Mouse (Mus musculus) lung, adult 18-20 months (tissue): ENCODE data around the gene H60b.
A peak's percentile ranks its signal among the peaks of the same experiment; 100 is the strongest.
"Not testable (repeated sequence)": the region's sequence is repeated elsewhere in the genome, so short reads cannot be mapped to it uniquely, and the experiment has no call there.

ENCODE experiments used
- DNase-seq, 2 experiments: peaks; one replicate each; pipeline ENCODE4 v3.0.0; 2022; ENCODE audit warnings: mixed read lengths in 2 of 2

The H60b gene

DNA sequence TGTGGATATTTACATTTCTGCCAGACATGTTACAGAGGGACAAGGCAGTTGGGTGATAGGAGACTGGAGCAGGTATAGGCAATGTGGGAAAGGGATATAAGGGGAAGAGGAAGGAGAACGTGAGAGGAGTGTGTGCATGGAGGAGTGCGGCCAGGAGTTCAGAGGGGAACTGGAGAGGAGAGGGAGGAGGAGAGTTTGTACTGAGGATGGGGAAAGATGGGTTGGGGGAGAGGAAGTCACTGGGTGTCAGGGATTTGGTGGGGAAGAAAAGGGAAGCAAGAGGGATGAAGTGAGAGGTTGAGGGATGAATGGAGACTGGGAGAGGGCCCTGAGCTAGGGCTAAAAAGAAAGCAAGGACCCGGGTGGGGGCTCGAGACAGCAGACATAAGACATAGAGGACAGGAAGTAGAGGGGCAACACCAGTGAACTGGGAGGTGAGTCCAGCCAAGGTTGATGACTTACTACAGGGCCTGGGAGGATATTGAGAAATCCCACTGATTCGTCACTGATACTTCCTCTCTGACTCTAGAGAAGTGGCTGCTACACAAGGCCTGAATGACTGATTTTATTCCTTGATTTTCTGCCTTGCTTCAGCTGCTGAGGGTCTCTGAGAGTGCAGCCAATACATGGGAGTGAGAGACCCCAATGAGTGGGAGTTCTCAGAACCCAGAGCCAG, 7.1 kb downstream of the H60b start:
- DNase-seq: not testable (repeated sequence)

DNA sequence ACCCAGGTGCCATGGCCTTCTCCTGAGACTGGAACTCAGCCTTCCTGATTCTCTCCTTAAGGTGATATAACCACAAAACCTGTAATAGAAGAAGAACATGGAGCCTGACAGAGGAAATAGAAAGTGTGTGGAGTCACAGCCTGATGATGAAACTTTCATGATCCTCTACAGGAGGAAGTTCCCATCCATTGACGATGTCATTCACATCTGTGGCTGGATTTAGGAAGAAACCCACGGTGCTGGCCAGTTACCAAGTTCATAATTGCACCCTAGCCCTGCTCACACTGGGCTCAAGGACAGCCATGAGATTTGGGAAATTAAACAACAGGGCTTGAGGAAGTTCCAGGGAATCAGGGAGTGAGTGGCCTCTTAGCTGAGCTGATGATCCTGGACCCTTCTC, 7.6 kb downstream of the H60b start:
- not testable (repeated sequence) for DNase-seq

- not testable (repeated sequence) for DNase-seq
Observed at GRCm38 (mm10) chr10:22167061-22167460, 8.7 kb downstream of the H60b start.

DNA sequence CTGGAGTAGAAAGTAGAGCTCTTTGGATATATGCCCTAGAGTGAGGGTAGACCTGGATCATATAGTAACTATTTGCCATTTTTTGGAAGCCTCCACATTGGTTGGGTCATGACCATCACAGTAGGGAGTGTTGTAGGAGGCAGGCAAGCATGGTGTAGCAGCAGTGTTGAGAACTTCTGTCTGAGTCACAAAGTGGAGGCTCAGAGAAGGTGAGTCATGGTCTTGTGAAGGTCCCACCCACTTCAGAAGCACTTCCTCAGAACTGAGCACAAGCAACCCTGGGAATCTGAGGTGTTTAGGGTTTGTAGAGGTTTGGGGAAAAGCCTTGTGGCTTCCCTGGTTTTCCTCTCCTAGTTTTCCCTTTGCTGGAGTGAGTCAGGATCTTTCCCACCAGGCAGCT, 10.7 kb downstream of the H60b start:
- not testable (repeated sequence) for DNase-seq

- DNase-seq: not testable (repeated sequence)
Observed at GRCm38 (mm10) chr10:22172431-22173334, 14.3 kb downstream of the H60b start.

GRCm38 (mm10) chr10:22173335-22174189, 15.2 kb downstream of the H60b start:
- not testable (repeated sequence) for DNase-seq

GRCm38 (mm10) chr10:22174190-22174487, 15.8 kb downstream of the H60b start:
- DNase-seq: not testable (repeated sequence)

DNA sequence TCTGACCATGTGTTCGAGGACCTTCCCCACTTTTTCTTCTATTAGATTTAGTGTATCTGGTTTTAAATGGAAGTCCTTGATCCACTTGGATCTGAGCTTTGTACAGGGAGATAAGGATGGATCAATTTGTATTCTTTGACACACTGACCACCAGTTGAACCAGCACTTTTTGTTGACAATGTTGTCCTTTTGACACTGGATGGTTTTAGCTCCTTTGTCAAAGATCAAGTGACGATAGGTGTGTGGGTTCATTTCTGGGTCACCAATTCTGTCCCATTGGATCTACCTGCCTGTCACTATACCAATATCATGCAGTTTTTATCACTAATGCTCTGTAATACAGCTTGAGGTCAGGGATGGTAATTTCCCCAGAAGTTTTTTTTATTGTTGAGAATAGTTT, 18.1 kb downstream of the H60b start:
- not testable (repeated sequence) for DNase-seq

GRCm38 (mm10) chr10:22191035-22191434, 32.6 kb downstream of the H60b start:
- DNase-seq: not testable (repeated sequence)

DNA sequence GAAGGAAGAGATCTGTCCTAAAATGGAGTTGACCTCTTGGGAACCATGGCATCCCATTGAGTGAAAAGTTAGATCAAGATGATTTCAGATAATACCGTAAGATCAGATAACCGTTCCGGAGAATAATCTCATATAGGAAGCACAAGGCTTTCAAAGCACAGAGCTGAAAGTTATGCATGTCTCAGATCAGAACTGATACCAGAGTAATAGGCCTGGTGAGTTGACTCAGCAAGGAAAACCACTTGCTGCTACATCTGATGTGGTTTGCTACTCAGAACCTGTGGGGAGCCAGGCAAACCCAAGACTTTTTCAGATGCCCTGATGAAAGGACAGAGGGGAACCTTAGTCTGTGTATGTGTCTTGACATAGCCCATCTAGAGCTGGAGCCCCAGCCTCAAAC, 43.0 kb downstream of the H60b start:
- not testable (repeated sequence) for DNase-seq

- DNase-seq: not testable (repeated sequence)
Observed at GRCm38 (mm10) chr10:22202784-22203583, 44.6 kb downstream of the H60b start.

DNA sequence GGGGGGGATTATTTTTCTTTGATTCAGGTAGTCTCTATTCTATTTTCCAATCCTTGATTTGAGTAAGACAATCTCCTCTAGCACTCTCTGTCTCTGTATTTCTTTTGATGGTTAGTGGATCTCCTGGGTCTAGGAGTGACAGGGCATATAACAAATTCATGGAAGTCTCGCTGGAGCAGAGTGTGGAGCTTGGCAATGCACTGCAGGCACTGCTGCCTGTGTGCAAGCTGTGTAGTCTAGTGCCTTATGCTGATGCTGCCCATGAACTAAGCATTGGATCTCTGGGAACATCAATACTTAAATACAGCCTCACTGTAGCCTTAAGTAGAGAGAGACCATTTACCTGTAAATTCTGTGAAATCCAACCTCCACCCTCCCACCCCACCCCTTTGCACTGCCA, 48.1 kb downstream of the H60b start:
- not testable (repeated sequence) for DNase-seq

GRCm38 (mm10) chr10:22212012-22212696, 53.8 kb downstream of the H60b start:
- peak; percentile 42 to 47 for DNase-seq

DNA sequence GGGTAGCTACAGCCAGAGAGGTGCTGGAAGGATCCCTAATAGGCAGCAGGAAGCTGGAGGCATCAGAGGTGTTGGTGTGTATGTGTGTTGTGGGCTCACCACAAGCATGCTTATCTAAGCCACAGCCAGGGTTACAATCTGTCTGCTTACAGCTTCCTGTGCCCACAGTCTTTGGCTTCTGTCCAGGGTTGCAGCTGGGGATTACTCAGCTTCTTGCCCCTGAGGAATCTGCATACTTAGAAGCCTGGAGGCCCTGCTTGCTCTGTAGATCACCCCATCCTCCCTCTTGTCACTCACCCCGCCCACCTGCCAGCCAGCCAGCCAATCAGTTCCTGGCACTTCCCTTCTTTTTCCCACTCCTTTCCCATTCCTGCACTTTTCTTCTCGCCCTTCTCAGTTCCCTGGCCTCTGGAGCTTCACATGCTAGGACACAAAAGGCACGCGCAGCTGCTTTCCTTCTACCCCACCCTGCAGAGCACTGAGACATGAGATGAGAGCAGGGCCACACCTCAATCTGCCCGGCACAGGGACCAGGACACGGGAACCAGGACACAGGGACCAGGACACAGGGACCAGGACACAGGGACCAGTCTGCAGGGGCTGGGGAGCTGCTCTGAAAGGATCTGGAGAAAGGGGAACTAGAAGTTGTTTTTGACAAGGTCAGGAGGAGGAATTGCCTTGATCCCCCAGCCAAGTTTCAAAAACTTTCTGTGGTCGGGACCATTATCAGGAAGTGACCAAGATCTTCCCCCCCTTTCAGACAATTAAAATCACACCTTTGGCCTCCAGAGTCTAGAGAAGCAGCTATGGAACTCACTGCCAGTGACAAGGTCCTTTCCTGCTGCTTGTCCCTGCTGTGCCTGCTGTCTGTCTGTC, 65.3 kb downstream of the H60b start:
- DNase-seq: peak; percentile 6 to 10

GRCm38 (mm10) chr10:22265060-22265459, 106.7 kb downstream of the H60b start:
- no peak for DNase-seq

DNA sequence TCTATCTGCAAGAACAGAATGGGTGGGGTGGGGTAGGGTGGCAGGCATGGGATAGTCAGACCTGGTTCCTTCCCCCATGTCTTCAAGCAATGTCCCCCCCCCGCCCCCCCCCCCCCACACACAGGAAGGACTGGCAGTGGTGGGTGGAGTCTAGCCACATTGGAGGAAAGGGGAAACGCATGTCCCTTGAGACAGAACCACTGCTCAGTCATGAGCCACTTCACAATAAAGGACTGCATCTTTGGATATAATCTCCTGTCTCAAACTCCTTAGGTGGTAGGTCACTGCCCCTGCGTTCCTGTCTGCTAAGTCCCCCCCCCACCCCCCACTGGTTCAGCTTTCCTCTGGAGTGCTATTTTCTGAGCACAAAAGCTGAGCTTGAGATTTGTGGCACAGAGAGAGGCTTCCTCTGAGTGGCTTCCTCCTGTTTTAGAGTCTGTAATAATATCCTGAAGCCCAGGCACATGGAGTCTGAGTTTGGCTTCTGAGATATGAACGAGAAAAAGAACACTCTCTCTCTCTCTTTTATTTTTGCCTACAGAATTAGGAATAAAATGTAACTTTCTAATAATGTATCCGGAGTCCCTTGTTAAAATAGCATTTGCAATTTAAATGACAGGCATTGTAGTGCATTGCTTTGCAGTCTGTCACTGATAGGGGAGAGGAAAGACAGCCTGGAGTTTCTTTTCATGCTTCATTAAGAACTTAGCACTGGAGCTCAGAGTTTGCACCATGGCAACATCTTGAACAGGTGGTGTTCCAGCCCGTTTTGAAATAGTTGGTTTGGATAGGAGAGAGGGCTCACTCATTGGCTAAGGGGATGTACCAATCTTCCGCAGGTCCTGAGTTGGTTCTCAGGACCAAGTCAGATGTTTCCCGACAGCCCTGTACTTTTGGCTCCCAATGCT, 112.7 kb downstream of the H60b start:
- DNase-seq: not testable (repeated sequence)

DNA sequence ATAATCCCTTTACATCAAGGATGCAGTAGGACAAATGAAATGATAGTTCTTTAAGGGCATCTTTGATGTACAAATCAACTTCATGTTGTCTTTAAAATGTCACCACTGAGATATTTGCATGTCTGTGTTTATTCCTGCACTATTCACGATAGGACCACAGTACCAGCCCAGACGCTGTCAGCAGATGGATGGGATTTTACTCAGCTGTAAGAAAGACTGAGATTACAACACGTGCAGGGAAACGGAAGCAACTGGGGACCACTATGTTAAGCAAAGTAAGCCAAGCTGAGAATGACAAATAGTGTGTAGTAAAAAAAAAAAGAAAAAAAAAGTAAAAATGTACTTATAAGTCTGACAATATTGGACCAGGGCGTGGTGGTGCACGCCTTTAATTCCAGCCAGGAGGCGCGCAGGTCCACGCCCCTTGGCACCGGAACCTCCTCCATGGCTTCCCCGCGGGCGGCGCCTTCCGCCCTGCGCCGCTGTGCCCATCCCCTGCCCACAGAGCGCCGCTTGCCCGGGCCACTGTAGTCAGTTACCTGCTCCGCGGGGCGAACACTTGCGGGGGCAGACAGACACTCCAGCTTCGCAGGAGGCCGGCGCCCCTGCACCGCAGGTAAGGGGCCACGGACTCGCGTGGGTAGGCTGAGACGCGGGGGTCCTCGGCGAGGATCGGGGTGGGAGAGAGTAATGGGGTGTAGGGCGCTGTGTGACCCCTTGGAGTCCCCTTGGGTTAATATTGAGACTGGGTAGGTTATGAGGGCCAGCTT, 114.7 kb downstream of the H60b start:
- not testable (repeated sequence) for DNase-seq

DNA sequence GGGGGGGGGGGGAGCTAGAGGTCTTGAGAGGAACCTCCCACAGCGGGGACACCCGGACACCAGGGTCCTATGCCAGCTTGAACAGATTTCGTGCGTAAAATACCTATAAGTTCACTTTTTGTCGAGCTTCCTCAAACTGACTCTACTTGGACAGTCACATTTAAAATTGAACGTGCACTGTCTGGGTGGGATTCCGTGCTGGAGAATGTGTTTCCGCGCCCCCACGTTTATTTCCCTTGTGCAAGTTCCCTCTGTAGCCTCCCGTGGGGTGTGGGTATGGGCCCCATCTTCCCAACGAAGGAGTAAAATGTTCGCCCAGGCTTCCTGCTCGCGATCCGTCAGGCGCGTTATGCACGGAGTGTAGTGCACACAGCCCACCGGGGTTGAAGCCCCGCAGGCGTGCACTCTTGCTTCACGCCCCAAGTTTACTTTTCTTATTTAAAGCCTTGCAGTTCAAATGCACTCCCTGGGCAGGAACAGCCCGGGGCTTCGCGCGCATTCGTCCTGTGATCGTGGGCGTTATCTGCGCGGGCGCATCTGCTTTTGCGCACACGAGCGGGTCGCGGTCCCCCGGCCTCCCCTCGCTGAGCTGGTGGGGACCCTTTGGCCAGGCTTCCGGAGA, 115.4 kb downstream of the H60b start:
- no peak for DNase-seq
